Mouse (Mus musculus) brain, embryonic 18.5 days (tissue): ENCODE measurements around the gene Cgas.
A peak's percentile ranks its signal among the peaks of the same experiment; 100 is the strongest.

Experiments used
- DNase-seq: peaks from one replicate; pipeline ENCODE4 v3.0.0-alpha.2; 2012; ENCODE audit warnings: low read depth, low spot score

Cgas gene

GRCm38 (mm10) chr9:78457026-78457425, 14.0 kb upstream of the Cgas start:
- DNase-seq: no peak

DNA sequence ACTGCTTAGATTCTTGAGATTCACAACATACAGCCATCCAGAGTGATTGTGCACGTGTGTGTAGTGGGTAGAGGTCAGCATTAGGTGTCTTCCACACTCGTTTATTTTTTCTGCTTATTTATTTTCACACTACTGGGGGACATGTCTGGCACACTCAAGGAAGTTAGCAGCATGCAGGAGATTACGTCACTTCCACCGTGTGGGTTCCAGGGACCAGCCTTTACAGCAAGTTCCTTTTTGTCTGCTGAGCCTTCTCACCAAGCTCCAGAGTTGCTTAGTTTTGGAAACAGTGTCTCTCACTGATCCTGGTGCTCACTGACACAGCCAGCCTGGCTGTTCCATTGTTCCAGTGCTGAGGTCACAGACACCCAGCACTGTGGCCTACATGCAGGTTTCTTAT, 8.3 kb upstream of the Cgas start:
- no peak for DNase-seq

DNA sequence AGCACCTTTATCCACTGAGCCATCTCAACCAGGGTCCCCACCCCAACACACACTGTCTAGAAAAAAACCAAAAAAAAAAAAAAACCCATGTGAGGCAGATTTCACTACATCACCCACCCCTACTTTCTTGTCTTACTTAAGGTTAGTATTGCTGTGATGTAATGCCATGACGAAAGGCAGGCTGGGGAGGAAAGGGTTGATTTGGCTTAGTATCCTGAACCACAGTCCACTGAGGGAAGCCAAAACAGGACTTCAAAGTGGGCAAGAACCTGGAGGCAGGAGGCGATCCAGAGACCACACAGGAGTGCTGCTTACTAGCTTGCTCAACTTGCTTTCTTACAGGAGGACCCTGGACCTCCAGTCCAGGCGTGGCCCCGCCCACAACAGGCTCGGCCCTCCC, 7.4 kb upstream of the Cgas start:
- no peak for DNase-seq

DNA sequence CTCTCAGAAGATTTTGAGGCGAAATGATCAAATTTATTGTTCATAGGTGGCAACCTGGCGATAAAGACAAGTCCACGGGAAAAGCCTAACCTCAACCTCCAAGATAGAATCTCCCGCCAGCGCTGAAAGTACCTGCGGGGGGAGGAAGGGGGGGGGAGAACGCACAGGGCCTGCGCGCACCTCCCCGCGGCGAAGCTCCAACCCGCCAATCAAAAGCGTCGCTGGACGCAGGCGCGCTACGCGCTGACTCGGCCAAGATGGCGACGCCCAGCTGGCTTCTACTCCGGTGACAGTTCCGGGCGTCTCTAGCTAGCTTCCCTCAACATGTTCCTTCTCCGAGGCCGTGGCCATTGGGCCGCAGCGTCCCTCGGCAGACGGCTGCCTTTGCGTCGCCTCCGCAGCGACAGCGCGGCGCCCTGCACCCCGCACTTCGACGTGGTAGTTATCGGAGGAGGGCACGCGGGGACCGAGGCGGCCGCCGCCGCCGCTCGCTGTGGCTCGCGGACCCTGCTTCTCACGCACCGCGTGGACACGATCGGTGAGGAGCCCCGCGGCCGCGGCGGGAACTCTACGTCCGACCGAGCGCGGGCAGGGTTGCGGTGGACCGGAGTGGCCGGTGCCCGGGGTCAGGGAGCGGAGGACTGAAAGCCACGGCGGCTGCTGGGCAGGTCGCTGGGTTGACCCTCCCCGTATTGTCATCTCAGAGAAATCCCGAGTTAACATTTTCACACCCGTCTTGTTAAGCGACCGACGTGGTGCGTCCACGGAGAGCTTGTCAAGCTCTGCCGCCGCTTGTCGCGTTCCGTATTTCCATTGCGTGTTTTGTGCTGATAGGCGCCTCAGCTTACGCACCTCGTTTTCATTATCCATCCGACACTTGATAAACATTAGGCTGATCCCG, 5.2 kb upstream of the Cgas start, which contains the start of the genes Mto1 and Gm17324:
Gene Mto1, plus strand, starts transcription at position 236 of the 901 bp plus-strand sequence.
Gene Gm17324, minus strand, starts transcription at position 814 of the 901 bp plus-strand sequence.
- DNase-seq: peak; percentile 81

DNA sequence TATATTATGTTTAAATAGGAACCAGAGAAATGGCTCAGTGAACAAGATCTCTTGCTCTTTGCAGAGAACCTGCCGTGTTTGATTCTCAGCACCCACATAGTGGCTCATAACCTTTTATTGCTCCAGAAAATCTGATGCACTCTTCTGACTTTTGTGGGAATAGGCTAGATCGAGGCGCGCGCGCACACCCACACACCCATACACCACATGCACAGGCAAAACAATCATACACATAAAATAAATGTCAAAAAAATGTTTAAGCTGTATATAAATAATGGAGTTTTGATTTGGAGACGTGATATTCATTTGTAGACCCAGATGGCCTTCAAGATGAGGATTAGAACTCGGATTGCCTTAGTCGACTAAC, 4.6 kb upstream of the Cgas start:
- no peak for DNase-seq

- no peak for DNase-seq
These were observed 829 bp downstream of the Cgas start for GRCm38 (mm10) chr9:78442237-78442578.

DNA sequence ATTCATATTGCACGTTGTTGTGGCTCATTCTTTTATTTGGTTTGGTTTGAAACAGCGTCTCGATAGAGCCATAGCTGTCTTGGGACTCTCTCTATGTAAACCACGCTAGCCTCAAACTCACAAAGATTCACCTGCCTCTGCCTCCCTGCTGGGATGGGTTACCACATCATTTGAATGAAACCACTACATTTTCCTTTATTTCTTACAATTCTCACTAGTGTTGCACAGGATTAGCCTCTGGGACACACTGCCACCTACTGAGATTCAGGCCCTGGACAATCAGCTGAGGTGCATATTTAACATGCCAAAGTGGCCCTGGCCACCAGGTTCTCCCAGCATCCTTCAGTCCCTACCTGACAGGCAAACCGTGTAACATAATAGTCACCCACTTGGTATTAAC, 3.6 kb downstream of the Cgas start:
- no peak for DNase-seq

DNA sequence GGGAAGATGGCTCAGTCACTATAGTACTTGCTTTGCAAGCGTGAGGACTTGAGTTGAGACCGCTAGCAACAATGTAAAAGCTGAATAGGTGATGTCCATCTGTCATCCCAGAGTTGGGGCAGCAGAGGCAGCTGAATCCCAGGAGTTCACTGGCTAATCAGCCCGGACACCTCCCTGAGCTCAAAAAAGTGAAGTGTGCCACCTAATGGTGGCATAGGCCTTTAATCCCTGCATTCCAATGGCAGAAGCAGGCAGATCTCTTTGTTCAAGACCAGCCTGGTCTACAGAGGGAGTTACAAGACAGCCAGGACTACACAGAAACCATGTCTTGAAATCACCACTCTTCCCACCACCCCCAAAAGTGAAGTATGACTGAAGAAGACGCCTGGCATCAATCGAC, 10.6 kb downstream of the Cgas start:
- DNase-seq: no peak

DNA sequence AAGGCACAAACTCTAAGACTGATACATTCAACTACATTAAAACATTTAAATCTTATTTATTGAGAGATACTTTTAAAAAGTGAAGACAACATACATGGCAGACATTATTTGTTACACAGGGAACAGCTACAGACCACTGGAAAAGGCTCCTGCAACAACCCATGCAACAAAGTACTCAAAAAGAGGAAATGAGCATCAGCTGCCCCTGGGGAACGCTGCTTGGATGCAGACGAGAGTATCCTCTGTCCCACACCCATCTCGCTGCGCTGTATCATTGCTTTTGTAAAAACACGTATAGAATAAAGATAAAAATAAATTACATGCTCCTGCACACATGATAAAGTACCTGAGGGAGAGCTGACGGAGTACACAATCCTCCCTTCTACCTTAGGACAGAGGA, 12.6 kb downstream of the Cgas start:
- DNase-seq: no peak

GRCm38 (mm10) chr9:78429551-78429950, 13.5 kb downstream of the Cgas start:
- no peak for DNase-seq

- DNase-seq: no peak
These were observed 14.1 kb downstream of the Cgas start for GRCm38 (mm10) chr9:78428870-78429432.

DNA sequence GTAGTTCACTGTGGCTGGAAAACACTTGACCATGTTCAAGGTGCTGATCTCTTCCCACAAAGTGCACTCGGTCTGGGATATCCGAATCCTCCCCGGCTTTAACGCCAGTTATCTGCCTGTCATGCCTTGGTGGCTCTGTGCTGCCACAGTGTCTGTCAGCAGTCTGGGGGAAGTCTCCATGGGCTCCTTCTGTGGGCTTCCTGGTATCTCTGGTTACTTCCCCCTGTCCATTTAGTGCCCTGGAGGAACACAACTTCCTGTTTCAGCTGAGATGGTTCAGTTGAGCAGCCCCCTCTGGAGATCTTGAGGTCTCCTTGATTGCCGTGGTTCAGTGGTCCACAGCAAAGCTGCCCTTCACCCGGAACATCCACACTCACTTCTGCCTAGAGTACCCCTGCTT, 14.9 kb downstream of the Cgas start:
- no peak for DNase-seq

DNA sequence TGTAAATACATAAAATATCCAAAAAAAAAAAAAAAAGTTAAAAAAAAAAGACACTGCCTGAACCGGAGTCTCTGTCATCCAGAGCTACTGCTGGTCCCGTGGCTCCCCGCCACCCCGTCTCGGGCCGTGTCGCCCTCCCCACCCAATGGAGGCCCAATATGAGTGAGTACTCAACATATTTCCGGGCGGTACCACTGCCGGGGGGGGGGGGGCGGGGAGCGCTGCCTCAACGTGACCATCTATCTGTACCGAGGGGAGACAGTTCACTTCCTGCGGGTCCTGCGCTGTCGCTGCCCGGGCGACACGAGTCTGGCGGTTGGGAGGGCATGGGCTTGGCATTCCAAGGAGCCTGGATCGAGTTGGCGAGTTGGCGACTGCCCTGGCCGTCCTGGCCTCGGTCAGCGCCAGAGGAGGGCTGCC, 15.7 kb downstream of the Cgas start:
- no peak for DNase-seq

DNA sequence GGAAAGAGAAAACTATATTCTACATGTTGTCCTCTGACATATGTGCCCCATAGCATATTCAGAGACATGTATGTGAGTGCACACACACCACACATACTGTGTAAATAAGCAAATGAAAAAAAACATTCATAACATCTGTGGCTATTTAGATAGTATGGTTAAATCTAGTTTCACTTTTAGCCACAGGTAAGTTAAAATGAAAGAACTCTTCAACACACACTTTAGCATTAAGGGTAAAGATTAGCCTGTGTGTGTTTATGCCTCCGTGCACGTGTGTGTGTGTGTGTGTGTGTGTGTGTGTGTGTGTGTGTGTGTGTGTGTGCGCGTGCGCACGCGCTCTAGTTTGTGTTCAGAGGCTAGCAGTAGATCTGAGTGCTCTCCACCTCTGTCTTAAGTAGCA, 41.4 kb downstream of the Cgas start:
- no peak for DNase-seq

GRCm38 (mm10) chr9:78400570-78400969, 42.5 kb downstream of the Cgas start:
- no peak for DNase-seq

DNA sequence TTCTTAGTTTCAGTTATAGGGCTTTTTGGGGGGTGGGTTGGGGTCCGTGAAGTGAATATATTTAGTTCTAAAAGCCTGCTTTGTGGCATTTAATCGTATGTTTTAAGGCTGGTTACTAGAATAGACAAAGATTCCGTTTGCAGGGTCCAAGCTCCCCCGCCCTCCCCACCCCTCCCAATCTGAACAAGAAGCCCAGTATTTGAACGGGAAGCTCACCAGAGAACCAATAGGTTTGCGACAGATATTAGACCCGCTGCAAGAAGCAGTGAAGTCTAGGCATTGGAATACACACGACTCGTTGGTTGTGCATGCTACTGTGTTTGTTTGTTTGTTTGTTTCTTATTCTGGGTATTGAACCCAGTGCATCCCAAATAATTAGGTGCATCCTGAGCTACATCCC, 46.5 kb downstream of the Cgas start:
- DNase-seq: no peak

DNA sequence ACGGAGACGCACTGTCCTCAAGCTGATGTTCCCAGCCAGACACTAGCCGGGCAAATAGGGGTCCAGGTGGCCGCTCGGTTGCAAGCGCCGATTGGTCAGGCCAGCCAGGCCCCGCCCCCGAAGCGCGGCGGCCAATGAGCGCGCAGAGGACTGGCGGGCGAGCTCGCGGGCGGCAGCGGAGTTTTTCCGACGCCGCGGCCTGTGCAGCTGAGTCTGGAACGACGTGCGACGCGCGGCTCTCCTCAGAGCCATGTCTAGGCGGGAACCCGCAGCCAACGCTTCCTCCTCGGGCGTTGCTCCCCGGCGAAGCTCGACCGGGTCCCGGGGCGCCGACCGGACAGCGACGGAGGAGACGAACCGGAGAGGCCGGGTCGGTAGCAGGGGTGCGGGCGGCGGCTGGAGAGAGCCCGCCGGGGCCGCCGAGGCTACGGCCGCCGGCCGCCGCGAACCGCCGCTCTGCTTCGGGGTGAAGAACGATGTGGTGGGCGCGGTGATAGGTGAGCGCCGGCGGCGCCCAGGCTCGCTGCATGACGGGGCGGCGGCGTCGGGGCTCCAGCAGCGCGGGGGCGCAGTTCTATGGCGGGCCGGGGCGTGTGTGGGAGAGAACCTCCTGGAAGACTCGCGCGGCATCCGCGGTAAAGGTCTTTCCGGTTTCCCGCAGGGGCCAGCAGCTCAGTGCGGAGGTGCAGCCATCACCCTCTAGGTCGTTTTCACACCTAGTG, 47.2 kb downstream of the Cgas start, which contains the start of gene Ddx43:
Gene Ddx43, plus strand, starts transcription at position 148 of the 722 bp plus-strand sequence.
- DNase-seq: no peak

DNA sequence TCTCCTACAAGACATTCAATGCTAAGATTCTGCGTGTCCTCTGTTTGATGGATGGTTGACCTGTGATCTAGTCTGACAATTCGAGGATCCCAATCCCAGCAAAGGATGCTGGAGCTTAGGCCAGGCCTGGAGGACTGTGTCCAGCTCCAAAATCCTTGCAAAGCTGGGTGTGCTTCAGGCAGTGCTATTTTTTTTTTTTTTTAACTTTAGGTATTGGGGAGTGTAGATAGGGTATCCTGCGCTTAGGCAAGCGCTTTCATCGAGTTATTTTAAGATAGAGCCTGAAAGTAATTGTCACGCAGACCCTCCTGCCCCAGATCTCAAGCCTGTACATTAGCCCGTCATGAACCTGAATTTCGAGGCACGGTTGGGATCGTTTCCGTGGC, 47.8 kb downstream of the Cgas start:
- DNase-seq: no peak

GRCm38 (mm10) chr9:78394602-78395001, 48.4 kb downstream of the Cgas start:
- DNase-seq: no peak

- DNase-seq: no peak
These were observed 49.3 kb downstream of the Cgas start for GRCm38 (mm10) chr9:78393741-78394140.

GRCm38 (mm10) chr9:78389981-78390380, 53.1 kb downstream of the Cgas start:
- no peak for DNase-seq

DNA sequence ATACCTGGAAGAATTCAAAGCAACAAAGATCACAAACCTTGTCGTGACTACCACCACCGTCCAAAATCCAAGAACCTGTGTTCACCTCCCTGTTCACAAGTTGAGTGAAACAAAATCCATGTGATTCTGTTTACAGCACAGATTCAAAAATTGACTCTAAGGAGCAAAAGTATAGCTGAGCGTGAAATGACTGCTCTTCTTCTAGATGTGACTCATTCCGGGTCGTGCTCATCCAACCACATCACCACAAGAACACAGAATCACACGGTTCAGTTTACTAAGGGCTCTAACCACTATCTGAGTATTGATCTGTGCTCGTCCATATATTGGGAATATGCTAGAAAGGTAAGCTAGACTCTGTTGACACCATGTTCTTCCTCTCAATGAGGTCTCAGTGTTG, 56.1 kb downstream of the Cgas start:
- no peak for DNase-seq

- DNase-seq: no peak
These were observed 57.1 kb downstream of the Cgas start for GRCm38 (mm10) chr9:78385893-78386292.
